Mouse (Mus musculus) Muller cell, postnatal 12 days (primary cell): ENCODE measurements around the gene Raet1e.
"Not testable (repeated sequence)": the region's sequence is repeated elsewhere in the genome, so short reads cannot be mapped to it uniquely, and the experiment has no call there.

ENCODE experiments used
- DNase-seq: peaks from one replicate; pipeline ENCODE4 v3.0.0-alpha.2; 2015; ENCODE audit errors: inconsistent ontology term

Gene Raet1e

GRCm38 (mm10) chr10:22165328-22166003 lies 7.1 kb downstream of the Raet1e start:
- not testable (repeated sequence) for DNase-seq

GRCm38 (mm10) chr10:22166025-22166424 lies 7.7 kb downstream of the Raet1e start:
- not testable (repeated sequence) for DNase-seq

GRCm38 (mm10) chr10:22167061-22167460 lies 8.7 kb downstream of the Raet1e start:
- peak; percentile 92 for DNase-seq

GRCm38 (mm10) chr10:22169116-22169515 lies 10.7 kb downstream of the Raet1e start:
- DNase-seq = not testable (repeated sequence)

GRCm38 (mm10) chr10:22172431-22173334 lies 14.3 kb downstream of the Raet1e start:
- not testable (repeated sequence) for DNase-seq

- not testable (repeated sequence) for DNase-seq
Measured at GRCm38 (mm10) chr10:22173335-22174189, 15.2 kb downstream of the Raet1e start.

- DNase-seq = not testable (repeated sequence)
Measured at GRCm38 (mm10) chr10:22174190-22174487, 15.8 kb downstream of the Raet1e start.

GRCm38 (mm10) chr10:22176515-22176914 lies 18.1 kb downstream of the Raet1e start:
- not testable (repeated sequence) for DNase-seq

- DNase-seq = not testable (repeated sequence)
Measured at GRCm38 (mm10) chr10:22191035-22191434, 32.7 kb downstream of the Raet1e start.

GRCm38 (mm10) chr10:22201352-22201751 lies 43.0 kb downstream of the Raet1e start:
- not testable (repeated sequence) for DNase-seq

- DNase-seq = not testable (repeated sequence)
Measured at GRCm38 (mm10) chr10:22202784-22203583, 44.6 kb downstream of the Raet1e start.

GRCm38 (mm10) chr10:22206443-22206842 lies 48.1 kb downstream of the Raet1e start:
- DNase-seq = not testable (repeated sequence)

- peak; percentile 63 for DNase-seq
Measured at GRCm38 (mm10) chr10:22212012-22212696, 53.8 kb downstream of the Raet1e start.

- DNase-seq = not testable (repeated sequence)
Measured at GRCm38 (mm10) chr10:22223474-22224349, 65.3 kb downstream of the Raet1e start.

GRCm38 (mm10) chr10:22265060-22265459 lies 106.7 kb downstream of the Raet1e start:
- DNase-seq = no peak

- not testable (repeated sequence) for DNase-seq
Measured at GRCm38 (mm10) chr10:22270879-22271786, 112.8 kb downstream of the Raet1e start.

GRCm38 (mm10) chr10:22272914-22273683 lies 114.7 kb downstream of the Raet1e start:
- peak; percentile 58 for DNase-seq
